Mouse (Mus musculus): ENCODE measurements around the gene Cd86.

DNA sequence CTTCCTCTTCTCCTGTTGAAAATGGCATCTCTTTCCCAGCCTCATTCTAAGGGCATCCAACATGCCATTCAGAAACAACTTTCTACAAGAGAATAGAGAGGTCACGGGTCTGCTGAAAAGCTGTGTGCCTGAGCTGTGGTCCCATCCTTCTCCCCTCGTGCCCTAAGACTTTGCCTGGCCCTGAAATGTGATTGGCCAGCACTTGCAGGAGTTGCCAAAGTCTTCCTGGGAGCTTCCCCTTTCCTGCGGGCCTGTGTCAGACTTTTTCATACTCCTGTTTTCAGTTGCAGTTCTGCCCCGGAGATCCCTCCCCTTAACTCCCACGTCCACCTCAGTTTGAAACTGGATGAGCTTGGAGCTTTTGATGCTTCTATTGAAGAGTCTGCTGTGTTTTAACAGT, 24.9 kb downstream of the Cd86 start:
- TF ChIP-seq POLR2A (IDR thresholded peaks at IDR 0.05; ENCODE audit: control insufficient read depth, low read depth, low read length) = no peak
- no peak for TF ChIP-seq CTCF (IDR thresholded peaks at IDR 0.05; ENCODE audit: control insufficient read depth, insufficient read depth, insufficient replicate concordance, low read depth, low read length)
